Mouse (Mus musculus): Measurements from ENCODE around the gene Taar7d.

- TF ChIP-seq CTCF (IDR thresholded peaks at IDR 0.05; ENCODE audit: low read depth, low read length) (no peak), POLR2A (IDR thresholded peaks at IDR 0.05; ENCODE audit: insufficient read depth, low read length) (no peak)
Measured at GRCm38 (mm10) chr10:24026922-24027321, at the start of gene Taar7d.

All from ES-Bruce4 (cell line).